Mouse (Mus musculus): ENCODE results near the gene Plch1. TPM values are rescaled to one million over a fixed set of nuclear protein-coding genes. Genes with fewer than 3 reads are reported as not detected.
A peak's percentile ranks its signal among the peaks of the same experiment; 100 is the strongest.

Gene Plch1
- 1 to 10 TPM; 7.7 to 9.1 TPM for total RNA-seq (2021)
- long read RNA-seq, experiment 1, partial matches to known transcripts: 1 of 2 reads
- long read RNA-seq, experiment 1, other reads (novel, unspliced or antisense): 1 of 2 reads
- long read RNA-seq, experiment 2: 0 reads

- DNase-seq (ENCODE audit: low spot score in 2 of 2): peak; percentile 38 to 43
Observed at GRCm38 (mm10) chr3:63899309-63899695, at the start of gene Plch1. Plch1 (minus strand) TSS chr3:63899472.

DNA sequence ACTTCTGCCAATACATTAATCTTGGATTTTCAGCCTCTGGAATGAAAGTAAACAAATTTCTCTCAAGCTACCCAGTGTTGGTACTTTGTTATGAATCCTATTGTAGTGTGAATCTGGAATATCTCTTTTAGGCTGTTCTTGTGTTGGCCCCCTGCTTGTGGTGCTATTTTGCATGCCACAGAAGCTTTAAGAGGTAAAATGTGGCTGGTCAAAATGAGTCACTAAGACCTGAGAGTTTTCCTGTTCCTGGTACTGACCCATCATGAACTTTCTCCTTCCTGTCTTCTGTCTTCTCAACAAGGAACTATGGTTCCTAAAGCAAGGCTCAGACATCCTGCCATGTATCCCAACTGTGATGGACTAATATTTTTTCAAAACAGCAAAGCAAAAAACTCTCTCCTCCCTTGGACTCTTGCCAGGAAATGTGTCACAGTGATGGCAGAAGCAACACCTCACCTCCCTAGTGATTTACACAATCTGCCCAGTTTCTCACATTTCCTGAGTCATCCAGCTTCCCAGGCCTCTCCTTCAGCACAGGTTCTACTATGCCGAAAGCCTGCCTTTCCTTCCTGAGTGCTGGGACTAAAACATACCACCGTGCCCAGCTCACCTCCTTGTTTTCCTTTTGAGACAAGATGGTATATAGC is 42.1 kb upstream of the Plch1 start:
- DNase-seq (ENCODE audit: low spot score in 2 of 2): peak in 1 of 2 experiments; percentile 29

DNA sequence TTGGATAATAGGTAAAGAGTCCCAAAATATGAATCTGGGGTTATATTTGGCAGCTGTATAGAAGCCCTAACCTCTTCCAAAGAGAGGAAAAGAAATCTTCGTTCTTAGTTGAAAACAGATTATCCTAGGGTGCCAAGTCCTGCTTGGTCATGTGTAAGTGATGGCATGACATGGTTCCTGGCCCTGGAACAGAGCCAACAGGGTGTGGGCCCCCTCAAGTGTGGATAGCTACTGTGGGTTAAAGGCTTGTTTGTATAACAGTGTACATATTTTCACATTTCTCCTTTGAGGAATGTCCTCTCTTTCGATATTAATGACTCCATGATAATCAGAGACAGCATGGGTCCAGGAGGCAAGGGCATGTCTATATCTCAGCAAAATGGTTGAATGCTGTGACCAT is 39.7 kb upstream of the Plch1 start:
- no peak for DNase-seq (ENCODE audit: low spot score in 2 of 2)

- peak; percentile 88 to 90 for DNase-seq (ENCODE audit: low spot score in 2 of 2)
Observed at GRCm38 (mm10) chr3:63928878-63929859, 29.9 kb upstream of the Plch1 start, which contains the start of gene E130311K13Rik. E130311K13Rik (minus strand) TSS chr3:63929472.

- DNase-seq (ENCODE audit: low spot score in 2 of 2): no peak
Observed at GRCm38 (mm10) chr3:63919634-63920033, 20.4 kb upstream of the Plch1 start.

GRCm38 (mm10) chr3:63910301-63910700 is 11.0 kb upstream of the Plch1 start:
- no peak for DNase-seq (ENCODE audit: low spot score in 2 of 2)

GRCm38 (mm10) chr3:63905241-63905640 is 6.0 kb upstream of the Plch1 start:
- DNase-seq (ENCODE audit: low spot score in 2 of 2): no peak

DNA sequence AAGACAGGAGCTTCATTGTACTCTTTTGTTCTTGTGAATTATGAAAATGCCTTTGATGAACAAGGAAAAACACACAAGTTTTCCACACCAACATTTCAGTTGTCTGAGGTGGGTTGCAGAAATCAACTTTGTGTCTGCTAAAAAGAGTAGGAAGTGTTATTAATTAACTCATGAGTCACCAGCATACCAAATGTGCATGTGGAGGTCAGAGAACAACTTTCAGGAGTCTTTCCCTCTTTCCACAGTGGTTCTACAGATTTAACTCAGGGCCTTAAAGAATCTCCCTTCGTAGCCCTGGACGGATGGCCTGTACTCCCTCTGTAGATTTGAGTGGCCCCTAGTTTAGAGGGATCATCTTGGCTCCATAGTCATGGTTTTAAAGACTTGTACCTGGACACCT is 4.9 kb upstream of the Plch1 start:
- DNase-seq (ENCODE audit: low spot score in 2 of 2): no peak

GRCm38 (mm10) chr3:63900021-63900571 is 824 bp upstream of the Plch1 start:
- DNase-seq (ENCODE audit: low spot score in 2 of 2): peak; percentile 12 to 29

- peak; percentile 79 to 89 for DNase-seq (ENCODE audit: low spot score in 2 of 2)
Observed at GRCm38 (mm10) chr3:63898581-63899308, 527 bp downstream of the Plch1 start.

- DNase-seq (ENCODE audit: low spot score in 2 of 2): no peak
Observed at GRCm38 (mm10) chr3:63897177-63897576, 2.1 kb downstream of the Plch1 start.

GRCm38 (mm10) chr3:63896303-63896702 is 3.0 kb downstream of the Plch1 start:
- DNase-seq (ENCODE audit: low spot score in 2 of 2): no peak

DNA sequence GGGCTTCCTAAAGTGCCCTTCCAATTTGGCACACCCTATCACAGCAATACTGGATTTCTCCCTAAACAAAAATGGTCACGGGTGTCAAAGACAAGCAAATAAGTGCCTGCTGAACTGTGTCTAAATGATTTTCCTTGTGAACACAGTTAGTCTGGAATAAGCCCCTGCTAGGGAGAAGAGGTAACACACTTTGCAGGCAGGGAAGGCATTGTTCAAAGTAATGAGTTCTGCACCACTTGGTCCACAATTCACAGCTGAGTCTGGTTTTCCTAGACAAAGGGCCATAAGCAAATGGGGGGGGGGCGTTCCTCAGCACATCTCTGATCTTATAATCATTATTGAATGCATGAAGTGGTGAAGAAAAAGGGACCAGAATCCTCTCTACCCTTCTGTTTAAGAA is 3.5 kb downstream of the Plch1 start:
- DNase-seq (ENCODE audit: low spot score in 2 of 2): no peak

- DNase-seq (ENCODE audit: low spot score in 2 of 2): no peak
Observed at GRCm38 (mm10) chr3:63893677-63894076, 5.6 kb downstream of the Plch1 start.

GRCm38 (mm10) chr3:63892154-63892553 is 7.1 kb downstream of the Plch1 start:
- no peak for DNase-seq (ENCODE audit: low spot score in 2 of 2)

GRCm38 (mm10) chr3:63881065-63881464 is 18.2 kb downstream of the Plch1 start:
- no peak for DNase-seq (ENCODE audit: low spot score in 2 of 2)

DNA sequence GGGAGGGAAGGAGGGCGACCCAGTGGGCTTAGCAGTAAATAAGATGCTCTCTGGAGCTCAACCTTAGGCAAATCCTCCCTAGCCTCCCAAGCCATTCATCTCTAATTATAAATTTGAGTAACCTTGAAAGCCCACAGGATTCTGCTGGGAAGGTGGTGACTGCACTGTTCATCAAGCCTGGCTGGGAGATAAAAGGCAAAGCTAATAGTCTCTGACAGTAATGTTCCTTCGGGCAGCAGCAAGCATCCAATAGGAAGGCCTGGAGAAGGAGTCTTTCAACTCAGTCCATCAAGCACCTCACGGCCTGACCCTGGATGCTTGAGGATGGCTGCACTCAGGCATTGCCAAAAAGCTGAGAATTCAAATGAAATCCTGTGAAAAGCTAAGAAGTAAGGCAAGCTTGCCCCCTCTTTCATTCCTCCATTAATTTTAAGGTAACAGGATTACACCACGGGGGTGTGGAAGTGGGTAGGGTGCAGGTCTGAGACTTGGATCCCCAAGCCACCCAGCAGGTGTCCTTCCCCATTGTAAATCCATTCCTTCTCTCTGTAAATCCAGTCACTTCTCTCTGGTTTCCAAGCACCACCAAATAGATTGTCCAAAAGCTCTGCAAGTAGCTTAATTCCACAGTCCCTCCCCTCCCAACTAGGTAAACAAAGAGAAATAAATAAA is 20.1 kb downstream of the Plch1 start:
- no peak for DNase-seq (ENCODE audit: low spot score in 2 of 2)

- no peak for DNase-seq (ENCODE audit: low spot score in 2 of 2)
Observed at GRCm38 (mm10) chr3:63872818-63873217, 26.5 kb downstream of the Plch1 start.

GRCm38 (mm10) chr3:63871249-63871648 is 28.0 kb downstream of the Plch1 start:
- no peak for DNase-seq (ENCODE audit: low spot score in 2 of 2)

DNA sequence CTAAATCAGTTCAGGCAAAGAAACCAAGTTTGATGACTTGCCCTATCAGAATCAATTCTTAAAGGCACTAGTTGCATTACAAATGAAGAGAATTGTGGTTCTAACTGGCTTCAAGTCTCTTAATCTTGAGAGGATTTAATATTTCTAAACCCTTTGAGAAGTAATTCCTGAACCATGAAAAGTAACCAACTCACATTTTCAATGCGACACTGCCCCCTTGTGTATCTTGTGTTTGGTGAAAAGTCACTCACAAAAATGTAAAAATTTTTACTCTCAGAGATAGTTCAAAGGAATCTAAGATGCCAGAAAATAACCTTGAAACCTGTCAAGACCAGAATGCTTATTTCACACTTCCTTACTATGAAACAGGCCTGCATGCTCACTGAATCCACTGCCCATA is 31.0 kb downstream of the Plch1 start:
- DNase-seq (ENCODE audit: low spot score in 2 of 2): peak; percentile 47 to 70

Measured in layer of hippocampus, postnatal 14 days (tissue).